Mouse (Mus musculus) embryonic facial prominence, embryonic 11.5 days (tissue): Measurements from ENCODE around the gene Rtn4. TPM values are rescaled to one million over a fixed set of nuclear protein-coding genes. Genes with fewer than 3 reads are reported as not detected.

Experiments
- ATAC-seq: fragments of 200-750 bp; cut with Nextera tagmentation; replicated peaks from 2 replicates; pipeline ENCODE4 v1.8.0; 2017; ENCODE audit warnings: low read depth; ENCODE audit not compliant: insufficient number of reproducible peaks, low FRiP score, low TSS enrichment
- DNase-seq: peaks from one replicate; pipeline ENCODE4 v3.0.0-alpha.2; 2015; ENCODE audit warnings: low spot score
- H3K27ac ChIP-seq: fragments of 300-500 bp; sonication (generic); replicated peaks from 2 replicates; pipeline ENCODE4 v1.5.1; 2014; ENCODE audit warnings: mild to moderate bottlenecking, low read depth, low read length, control low read depth
- H3K27me3 ChIP-seq: fragments of 300-500 bp; sonication (generic); 2 replicates; pipeline ENCODE4 v1.6.1; 2014; ENCODE audit warnings: mild to moderate bottlenecking, low read length, moderate library complexity, mixed read lengths; ENCODE audit not compliant: control insufficient read depth, insufficient read depth
- H3K36me3 ChIP-seq: fragments of 300-500 bp; sonication (generic); replicated peaks from 2 replicates; pipeline ENCODE4 v1.6.1; 2014; ENCODE audit warnings: low read depth, mild to moderate bottlenecking, low read length, moderate library complexity, mixed read lengths; ENCODE audit not compliant: control insufficient read depth, insufficient read depth
- H3K4me1 ChIP-seq: fragments of 300-500 bp; sonication (generic); 2 replicates; pipeline ENCODE4 v1.6.1; 2014; ENCODE audit warnings: low read length, mixed read lengths; ENCODE audit not compliant: control insufficient read depth, insufficient read depth
- H3K4me2 ChIP-seq: fragments of 300-500 bp; sonication (generic); 2 replicates; pipeline ENCODE4 v1.6.1; 2014; ENCODE audit warnings: low read depth, mild to moderate bottlenecking, control low read depth, low read length, moderate library complexity
- H3K4me3 ChIP-seq: fragments of 300-500 bp; sonication (generic); 2 replicates; pipeline ENCODE4 v1.5.1; 2014; ENCODE audit warnings: low read depth, low read length, control low read depth
- H3K9ac ChIP-seq: fragments of 300-500 bp; sonication (generic); replicated peaks from 2 replicates; pipeline ENCODE4 v1.6.1; 2014; ENCODE audit warnings: mild to moderate bottlenecking, control low read depth, low read length
- H3K9me3 ChIP-seq: fragments of 300-500 bp; sonication (generic); replicated peaks from 2 replicates; pipeline ENCODE4 v1.6.1; 2016; ENCODE audit warnings: mild to moderate bottlenecking, low read length, inconsistent platforms, mixed read lengths; ENCODE audit not compliant: control insufficient read depth
- WGBS: fragments of 180-500 bp; shearing (Covaris S2); extraction: QIAGEN DNeasy Blood & Tissue Kit; methylation state at CpG from one replicate; pipeline ENCODE4 v1.1.7; 2014; 5-methylcytosine and 5-hydroxymethylcytosine counted together
- polyA plus RNA-seq: library from polyadenylated mRNA; unstranded; fragments of >200 nt; fragmentation: Nextera tagmentation; extraction: Ambion mirVana; gene quantifications from 2 replicates; pipeline ENCODE4 v1.2.1, GENCODE M21; 2014

The Rtn4 gene
- polyA plus RNA-seq, 1 experiment from 2014 or later = 75.1 TPM

GRCm38 (mm10) chr11:29715499-29715898 lies 22.8 kb downstream of the Rtn4 start:
- Histone ChIP-seq H3K9me3 (no peaks in the 10 kb centered on the region), H3K27me3 (no peaks in the 10 kb centered on the region), H3K4me1 (no peaks in the 10 kb centered on the region), H3K27ac (no peak overlapping the region), H3K4me3 (no peak overlapping the region), H3K36me3 (no peaks in the 10 kb centered on the region), H3K4me2 (no peak overlapping the region), H3K9ac (no peak overlapping the region)
- ATAC-seq (no peak), DNase-seq (no peak)
- 96% methylated on average over 3 of the region's 3 CpGs for WGBS

DNA sequence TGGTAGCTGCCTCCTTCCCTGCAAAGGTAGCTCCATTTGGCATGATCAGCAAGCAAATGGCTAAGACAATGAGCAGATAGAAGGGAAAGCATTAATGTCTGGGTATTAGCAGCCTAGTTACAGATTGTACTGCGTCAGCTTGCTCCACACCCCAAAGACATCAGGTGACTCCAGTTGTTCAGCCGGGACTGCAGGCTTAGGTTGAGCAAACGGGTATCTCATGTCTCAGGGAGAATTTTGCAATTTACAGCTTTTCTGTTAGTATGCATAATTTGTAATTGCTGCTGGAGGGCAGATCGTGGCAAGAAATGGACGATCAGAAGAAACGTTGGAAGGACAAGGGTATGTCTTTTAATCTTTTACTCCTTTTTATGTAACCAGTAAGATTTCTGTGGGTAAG lies 25.8 kb downstream of the Rtn4 start:
- H3K9ac ChIP-seq = no peak overlapping the region
- H3K27me3 ChIP-seq = no peaks in the 10 kb centered on the region
- DNase-seq (peak; percentile 11), ATAC-seq (no peak)
- H3K4me2 ChIP-seq = no peak overlapping the region
- no peak overlapping the region for H3K27ac ChIP-seq
- H3K4me3 ChIP-seq = no peak overlapping the region
- H3K4me1 ChIP-seq = no peaks in the 10 kb centered on the region
- H3K36me3 ChIP-seq = no peaks in the 10 kb centered on the region
- H3K9me3 ChIP-seq = no peaks in the 10 kb centered on the region
- WGBS = 59% methylated on average over 6 of the region's 6 CpGs

DNA sequence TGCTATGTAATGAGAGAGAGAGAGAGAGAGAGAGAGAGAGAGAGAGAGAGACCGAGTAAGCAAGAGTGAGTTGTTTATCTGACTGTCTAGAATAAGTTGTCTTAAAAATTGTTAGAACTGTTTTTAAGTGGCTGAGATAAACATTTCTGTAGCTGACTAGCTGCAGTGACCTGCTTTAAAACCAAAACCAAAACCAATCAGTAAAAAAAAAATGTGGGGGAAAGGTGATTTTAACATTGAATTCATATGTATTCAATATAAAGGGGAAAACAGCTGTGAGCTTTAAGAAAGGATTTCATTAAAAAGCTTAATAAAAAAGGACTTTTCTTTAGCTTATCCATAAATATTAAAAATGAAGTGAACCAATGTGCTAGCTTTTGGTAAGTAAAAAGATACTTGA lies 26.9 kb downstream of the Rtn4 start:
- Histone ChIP-seq H3K9me3 (no peaks in the 10 kb centered on the region), H3K9ac (no peak overlapping the region), H3K27ac (no peak overlapping the region), H3K36me3 (no peaks in the 10 kb centered on the region), H3K4me3 (no peak overlapping the region), H3K4me2 (no peak overlapping the region), H3K4me1 (no peaks in the 10 kb centered on the region), H3K27me3 (no peaks in the 10 kb centered on the region)
- no peak for DNase-seq
- WGBS = 75% methylated on average over 1 of the region's 1 CpGs
- ATAC-seq = no peak

GRCm38 (mm10) chr11:29724213-29724612 lies 31.5 kb downstream of the Rtn4 start:
- Histone ChIP-seq H3K4me3 (no peak overlapping the region), H3K9ac (no peak overlapping the region), H3K4me2 (no peak overlapping the region), H3K9me3 (no peaks in the 10 kb centered on the region), H3K27me3 (no peaks in the 10 kb centered on the region), H3K27ac (no peak overlapping the region), H3K4me1 (no peaks in the 10 kb centered on the region), H3K36me3 (no peaks in the 10 kb centered on the region)
- 96% methylated on average over 2 of the region's 2 CpGs for WGBS
- DNase-seq (no peak), ATAC-seq (no peak)

GRCm38 (mm10) chr11:29725167-29725566 lies 32.4 kb downstream of the Rtn4 start:
- H3K4me1 ChIP-seq = no peaks in the 10 kb centered on the region
- H3K27ac ChIP-seq = no peak overlapping the region
- H3K9ac ChIP-seq = no peak overlapping the region
- ATAC-seq (no peak), DNase-seq (no peak)
- no peaks in the 10 kb centered on the region for H3K36me3 ChIP-seq
- H3K4me3 ChIP-seq = no peak overlapping the region
- no peaks in the 10 kb centered on the region for H3K9me3 ChIP-seq
- no peak overlapping the region for H3K4me2 ChIP-seq
- no peaks in the 10 kb centered on the region for H3K27me3 ChIP-seq

- DNase-seq = no peak
- 67% methylated on average over 1 of the region's 1 CpGs for whole genome bisulfite sequencing
Measured at GRCm38 (mm10) chr11:29725610-29726009, 32.9 kb downstream of the Rtn4 start.

DNA sequence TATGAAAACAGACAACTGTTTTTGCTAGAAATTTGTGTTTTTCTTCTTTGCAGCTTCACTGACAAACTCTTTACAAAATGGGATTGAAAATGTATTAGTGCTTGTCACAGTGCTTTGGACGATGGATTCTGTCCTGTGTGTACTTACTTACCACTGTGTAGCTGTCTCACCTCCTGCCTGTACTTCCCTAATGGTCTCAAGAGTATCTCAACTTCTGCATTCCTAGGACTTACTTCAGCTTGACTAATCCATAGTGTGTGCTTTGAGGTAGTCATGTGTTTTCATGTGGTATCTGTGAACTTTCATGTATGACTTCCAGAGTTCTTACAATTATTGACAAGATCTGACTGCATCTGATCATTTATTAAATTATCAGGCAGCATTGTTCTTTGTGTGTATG lies 35.2 kb downstream of the Rtn4 start:
- no peak overlapping the region for H3K9ac ChIP-seq
- WGBS = 81% methylated on average over 1 of the region's 1 CpGs
- no peak for ATAC-seq
- no peaks in the 10 kb centered on the region for H3K36me3 ChIP-seq
- no peaks in the 10 kb centered on the region for H3K27me3 ChIP-seq
- no peaks in the 10 kb centered on the region for H3K4me1 ChIP-seq
- H3K9me3 ChIP-seq = no peaks in the 10 kb centered on the region
- no peak overlapping the region for H3K27ac ChIP-seq
- no peak for DNase-seq
- H3K4me3 ChIP-seq = no peak overlapping the region
- no peak overlapping the region for H3K4me2 ChIP-seq

More at GRCm38 (mm10) chr11:29725610-29726009, 32.9 kb downstream of the Rtn4 start:
- H3K36me3 ChIP-seq = no peaks in the 10 kb centered on the region
- H3K4me1 ChIP-seq = no peaks in the 10 kb centered on the region
- H3K9me3 ChIP-seq = no peaks in the 10 kb centered on the region
- no peak overlapping the region for H3K27ac ChIP-seq
- no peaks in the 10 kb centered on the region for H3K27me3 ChIP-seq
- ATAC-seq = no peak
- H3K4me3 ChIP-seq = no peak overlapping the region
- no peak overlapping the region for H3K9ac ChIP-seq
- no peak overlapping the region for H3K4me2 ChIP-seq

- H3K9me3 ChIP-seq = no peaks in the 10 kb centered on the region
- ATAC-seq (no peak; the same call in 1 of the 2 replicates), DNase-seq (no peak)
- H3K4me1 ChIP-seq = no peaks in the 10 kb centered on the region
- 97% methylated on average over 2 of the region's 2 CpGs for WGBS
- no peak overlapping the region for H3K27ac ChIP-seq
- H3K36me3 ChIP-seq = no peaks in the 10 kb centered on the region
- H3K9ac ChIP-seq = no peak overlapping the region
- H3K4me3 ChIP-seq = no peak overlapping the region
- H3K4me2 ChIP-seq = no peak overlapping the region
- no peaks in the 10 kb centered on the region for H3K27me3 ChIP-seq
Measured at GRCm38 (mm10) chr11:29739752-29740151, 47.0 kb downstream of the Rtn4 start.
